Mouse (Mus musculus) liver, embryonic 14.5 days (tissue): ENCODE data around the gene Ephb4.

Experiments
- CTCF ChIP-seq: IDR thresholded peaks from 2 replicates; pipeline ENCODE4 v1.5.1; 2016; ENCODE audit warnings: antibody characterized with exemption, low read depth, control low read depth
- EP300 ChIP-seq: IDR thresholded peaks from 2 replicates; pipeline ENCODE4 v1.6.1; 2016; ENCODE audit warnings: antibody characterized with exemption, low read depth

DNA sequence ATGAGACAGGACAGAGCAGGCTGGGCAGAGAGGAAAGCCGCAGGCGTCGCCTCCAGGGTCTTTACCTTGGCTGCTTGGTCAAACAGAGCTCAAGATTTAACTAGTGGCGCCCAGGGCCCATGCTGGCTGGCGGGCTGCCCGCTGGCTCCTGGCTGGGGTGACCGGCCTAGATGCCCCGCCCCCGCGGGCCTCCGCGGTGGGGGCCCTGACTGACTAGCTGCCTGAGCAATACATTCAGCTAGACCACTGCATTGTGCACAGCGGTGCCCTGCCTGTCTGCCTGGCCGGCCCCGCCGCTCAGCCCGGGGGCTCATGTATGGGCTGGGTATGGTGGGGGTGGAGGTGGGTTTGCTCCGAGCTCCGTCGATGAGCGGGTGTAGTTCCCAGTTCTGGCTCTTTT lies 48.7 kb upstream of the Ephb4 start:
- TF ChIP-seq CTCF (no peak), EP300 (no peak)
